Mouse (Mus musculus) left cerebral cortex, postnatal 4 days (tissue): ENCODE data around the gene Ak7. TPM values are rescaled to one million over a fixed set of nuclear protein-coding genes. Genes with fewer than 3 reads are reported as not detected.

Source experiments
- DNase-seq: peaks from one replicate; pipeline ENCODE4 v3.0.0-alpha.2; 2022
- intact Hi-C: fragments of 180-260 bp; cut with DNase I; formaldehyde crosslinking; loops from one replicate; pipeline ENCODE4 v1.15.1; 2025
- total RNA-seq, 2 experiments: library from RNA; stranded (reverse); gene quantifications; 2 replicates each; pipeline ENCODE4 v1.2.3; 2021

Ak7 gene
- 1 to 10 TPM; 1.4 TPM for total RNA-seq

GRCm38 (mm10) chr12:105705799-105706487 is at the start of gene Ak7:
Gene Ak7 (plus strand): TSS chr12:105705976.
- DNase-seq = peak; percentile 48
- intact Hi-C loops = no loop called here

GRCm38 (mm10) chr12:105676274-105676673 is 29.5 kb upstream of the Ak7 start:
- intact Hi-C loops = no loop called here
- DNase-seq = no peak

GRCm38 (mm10) chr12:105678211-105678610 is 27.6 kb upstream of the Ak7 start:
- intact Hi-C loops = no loop called here
- no peak for DNase-seq

- intact Hi-C loops = no loop called here
- no peak for DNase-seq
Measured at GRCm38 (mm10) chr12:105678762-105679161, 27.0 kb upstream of the Ak7 start.

GRCm38 (mm10) chr12:105683933-105684901 is 21.6 kb upstream of the Ak7 start, which contains the start of gene Gskip:
Gene Gskip (plus strand): TSS chr12:105684829.
- intact Hi-C loops = no loop called here
- peak; percentile 27 for DNase-seq

GRCm38 (mm10) chr12:105685001-105685691 is 20.6 kb upstream of the Ak7 start, which contains the start of gene Atg2b:
Gene Atg2b (minus strand): TSS chr12:105685211.
- intact Hi-C loops = no loop called here
- peak; percentile 98 for DNase-seq

GRCm38 (mm10) chr12:105686791-105687190 is 19.0 kb upstream of the Ak7 start:
- DNase-seq = no peak
- intact Hi-C loops = no loop called here

GRCm38 (mm10) chr12:105687416-105687815 is 18.4 kb upstream of the Ak7 start:
- intact Hi-C loops = no loop called here
- no peak for DNase-seq

GRCm38 (mm10) chr12:105688546-105688945 is 17.2 kb upstream of the Ak7 start:
- no peak for DNase-seq
- intact Hi-C loops = no loop called here

- intact Hi-C loops = no loop called here
- DNase-seq = no peak
Measured at GRCm38 (mm10) chr12:105689435-105689834, 16.3 kb upstream of the Ak7 start.

GRCm38 (mm10) chr12:105694021-105694420 is 11.8 kb upstream of the Ak7 start:
- intact Hi-C loops = no loop called here
- DNase-seq = no peak

- DNase-seq = no peak
- intact Hi-C loops = no loop called here
Measured at GRCm38 (mm10) chr12:105695848-105696247, 9.9 kb upstream of the Ak7 start.

- no peak for DNase-seq
- intact Hi-C loops = no loop called here
Measured at GRCm38 (mm10) chr12:105697104-105697780, 8.5 kb upstream of the Ak7 start.

GRCm38 (mm10) chr12:105700433-105700832 is 5.3 kb upstream of the Ak7 start:
- DNase-seq = no peak
- intact Hi-C loops = no loop called here

GRCm38 (mm10) chr12:105718616-105719015 is 12.8 kb downstream of the Ak7 start:
- DNase-seq = peak; percentile 26
- intact Hi-C loops = no loop called here

- intact Hi-C loops = loop anchor here (10.0 kb wide), 2 partner anchors 95 to 205 kb away; no protein-coding TSS in a partner anchor
- no peak for DNase-seq
Measured at GRCm38 (mm10) chr12:105720196-105720595, 14.4 kb downstream of the Ak7 start.

GRCm38 (mm10) chr12:105721452-105722132 is 15.8 kb downstream of the Ak7 start:
- intact Hi-C loops = loop anchor here (10.0 kb wide), 2 partner anchors 97 to 207 kb away; no protein-coding TSS in a partner anchor
- DNase-seq = no peak

- intact Hi-C loops = loop anchor here (10.0 kb wide), 2 partner anchors 98 to 208 kb away; no protein-coding TSS in a partner anchor
- DNase-seq = no peak
Measured at GRCm38 (mm10) chr12:105722657-105723056, 16.9 kb downstream of the Ak7 start.

GRCm38 (mm10) chr12:105724616-105725015 is 18.8 kb downstream of the Ak7 start:
- no peak for DNase-seq
- intact Hi-C loops = loop anchor here (10.0 kb wide), 2 partner anchors 100 to 210 kb away; no protein-coding TSS in a partner anchor
